ENCODE assay signal across 10 mouse cellular contexts in genomic region chr13:28887098-28887497, GRCm38 (mm10).
DNase-seq lines count a peak whose midpoint lies in the region; ATAC-seq and TF ChIP-seq lines count a peak whose summit lies in the region.
"Had no signal": no experiment of that assay in that cellular context is flagged by ENCODE, and none has a peak within 500 bp of the region (broad histone marks: within the 10 kb centered on the region; RNA-seq: fewer than 3 reads in every experiment).

No protein-coding gene starts in this region.

- H3K27me3 ChIP-seq in lung, embryonic 14.5 days (ENCODE audit: insufficient read depth, low read length) = peaks cover 16% of the 10 kb centered on the region; the same call in 1 of the 2 replicates
- H3K27me3 ChIP-seq in forebrain, embryonic 11.5 days (ENCODE audit: control insufficient read depth, insufficient read depth, low read length) = peaks cover 9% of the 10 kb centered on the region
- no peaks in the 10 kb centered on the region; the same call in 1 of the 2 replicates for H3K27me3 ChIP-seq in hindbrain, embryonic 14.5 days (ENCODE audit: control insufficient read depth, insufficient read depth, low read length)
- no peaks in the 10 kb centered on the region for H3K27me3 ChIP-seq in midbrain, embryonic 16.5 days (ENCODE audit: control insufficient read depth, insufficient read depth, low read depth, low read length)

- no peaks in the 10 kb centered on the region for H3K4me1 ChIP-seq in lung, embryonic 14.5 days (ENCODE audit: insufficient read depth)
- no peaks in the 10 kb centered on the region; the same call in 1 of the 2 replicates for H3K4me1 ChIP-seq in forebrain, embryonic 11.5 days (replicated peaks; ENCODE audit: control insufficient read depth, insufficient read depth, low read length)
- peaks cover 20% of the 10 kb centered on the region for H3K4me1 ChIP-seq in hindbrain, embryonic 14.5 days (replicated peaks; ENCODE audit: control insufficient read depth, insufficient read depth, low read length)
- H3K4me1 ChIP-seq in midbrain, embryonic 16.5 days (ENCODE audit: control insufficient read depth, insufficient read depth, low read length) = peaks cover 21% of the 10 kb centered on the region
- H3K4me1 ChIP-seq: intestine, embryonic 15.5 days had no signal

- no peaks in the 10 kb centered on the region for H3K9me3 ChIP-seq in lung, embryonic 14.5 days (ENCODE audit: low read depth, low read length)
- no peaks in the 10 kb centered on the region for H3K9me3 ChIP-seq in forebrain, embryonic 11.5 days (ENCODE audit: control insufficient read depth, low read length)
- no peaks in the 10 kb centered on the region for H3K9me3 ChIP-seq in hindbrain, embryonic 14.5 days (ENCODE audit: control insufficient read depth, low read length)
- no peaks in the 10 kb centered on the region for H3K9me3 ChIP-seq in midbrain, embryonic 16.5 days (replicated peaks; ENCODE audit: control insufficient read depth, low read length, poor library complexity, severe bottlenecking)
- H3K9me3 ChIP-seq: intestine, embryonic 15.5 days had no signal

- no peak overlapping the region for H3K9ac ChIP-seq in lung, embryonic 14.5 days
- H3K9ac ChIP-seq in forebrain, embryonic 11.5 days (ENCODE audit: low read length) = no peak overlapping the region
- no peak overlapping the region for H3K9ac ChIP-seq in hindbrain, embryonic 14.5 days
- no peak overlapping the region for H3K9ac ChIP-seq in midbrain, embryonic 16.5 days (ENCODE audit: low read depth, low read length)
- H3K9ac ChIP-seq: intestine, embryonic 15.5 days had no signal

- TF ChIP-seq CTCF in lung, embryonic 14.5 days (IDR thresholded peaks at IDR 0.05; ENCODE audit: low read depth) = no peak

- no peak for DNase-seq in lung, embryonic 14.5 days
- DNase-seq in lung, postnatal 4 days = no peak
- peak; percentile 54 for DNase-seq in forebrain, embryonic 11.5 days (ENCODE audit: low spot score)
- DNase-seq in hindbrain, embryonic 14.5 days (ENCODE audit: low spot score) = no peak
- no peak for DNase-seq in ovary, adult 18-20 months (ENCODE audit: low spot score)
- DNase-seq in B cell, adult 2 months = no peak
- DNase-seq: adrenal gland, postnatal 10 days had no signal

- H3K4me3 ChIP-seq in lung, embryonic 14.5 days (ENCODE audit: low read depth, low read length) = 0 out of 2 replicates have a peak overlapping the region, but pooled peaks have one; percentile 9
- H3K4me3 ChIP-seq in forebrain, embryonic 11.5 days (ENCODE audit: low read depth, low read length) = no peak overlapping the region
- H3K4me3 ChIP-seq in hindbrain, embryonic 14.5 days (replicated peaks; ENCODE audit: low read length) = no peak overlapping the region; the same call in 1 of the 2 replicates
- H3K4me3 ChIP-seq in midbrain, embryonic 16.5 days (ENCODE audit: low read depth, low read length) = no peak overlapping the region
- H3K4me3 ChIP-seq: intestine, embryonic 15.5 days had no signal

- H3K4me2 ChIP-seq in lung, embryonic 14.5 days = peak overlapping the region; percentile 41
- H3K4me2 ChIP-seq in forebrain, embryonic 11.5 days (ENCODE audit: low read depth, low read length, severe bottlenecking) = peak overlapping the region; percentile 31; the same call in 1 of the 2 replicates
- H3K4me2 ChIP-seq in hindbrain, embryonic 14.5 days (replicated peaks) = peak overlapping the region; percentile 33
- H3K4me2 ChIP-seq in midbrain, embryonic 16.5 days (ENCODE audit: low read length) = peak overlapping the region; percentile 6

- ATAC-seq in lung, embryonic 14.5 days (ENCODE audit: insufficient read depth) = no peak
- ATAC-seq in forebrain, embryonic 11.5 days (replicated peaks; ENCODE audit: low FRiP score) = no peak
- ATAC-seq in hindbrain, embryonic 14.5 days (ENCODE audit: low FRiP score) = no peak
- ATAC-seq in midbrain, embryonic 16.5 days = no peak
- ATAC-seq in activated CD4-positive, CD25-positive, alpha-beta regulatory T cell, adult 4 months = no peak
- ATAC-seq: intestine, embryonic 15.5 days had no signal

- H3K36me3 ChIP-seq in lung, embryonic 14.5 days (ENCODE audit: insufficient read depth) = no peaks in the 10 kb centered on the region
- no peaks in the 10 kb centered on the region for H3K36me3 ChIP-seq in forebrain, embryonic 11.5 days (ENCODE audit: control insufficient read depth, insufficient read depth, low read length)
- H3K36me3 ChIP-seq in hindbrain, embryonic 14.5 days (replicated peaks; ENCODE audit: control insufficient read depth, insufficient read depth) = no peaks in the 10 kb centered on the region
- no peaks in the 10 kb centered on the region for H3K36me3 ChIP-seq in midbrain, embryonic 16.5 days (ENCODE audit: control insufficient read depth, insufficient read depth, low read length)
- H3K36me3 ChIP-seq: intestine, embryonic 15.5 days had no signal

- WGBS in lung, embryonic 14.5 days = 21% methylated on average over 12 of the region's 13 CpGs
- WGBS in forebrain, embryonic 11.5 days = 7% methylated on average over 13 of the region's 13 CpGs
- 8% methylated on average over 13 of the region's 13 CpGs for WGBS in hindbrain, embryonic 14.5 days
- WGBS in midbrain, embryonic 16.5 days = 12% methylated on average over 13 of the region's 13 CpGs

- no peak overlapping the region for H3K27ac ChIP-seq in lung, embryonic 14.5 days (ENCODE audit: low read depth)
- H3K27ac ChIP-seq in forebrain, embryonic 11.5 days (ENCODE audit: low read depth, low read length) = no peak overlapping the region
- no peak overlapping the region for H3K27ac ChIP-seq in hindbrain, embryonic 14.5 days
- H3K27ac ChIP-seq in midbrain, embryonic 16.5 days (ENCODE audit: low read length) = no peak overlapping the region
- H3K27ac ChIP-seq: intestine, embryonic 15.5 days had no signal
